Comparison of ENCODE assay signal across 8 mouse cellular contexts in genomic region chr10:41072116-41072515, GRCm38 (mm10). TPM values are rescaled to one million over a fixed set of nuclear protein-coding genes. Genes with fewer than 3 reads are reported as not detected.
DNase-seq lines count a peak whose midpoint lies in the region; ATAC-seq and TF ChIP-seq lines count a peak whose summit lies in the region.

Gpr6 (minus strand) TSS chr10:41072285.

- H3K4me1 ChIP-seq in heart, embryonic 13.5 days: peaks cover 12% of the 10 kb centered on the region
- peaks cover 5% of the 10 kb centered on the region for H3K4me1 ChIP-seq in cerebellum, adult 2 months (ENCODE audit: control insufficient read depth, insufficient read depth, low read length)

- H3K9ac ChIP-seq in heart, embryonic 13.5 days: no peak within 1 kb of the TSS

- no peak for DNase-seq in heart, adult 9 months (ENCODE audit: low spot score in 2 of 2)
- peak; percentile 54 to 58 for DNase-seq in cerebellum, adult 2 months
- peak; percentile 17 to 66 for DNase-seq in frontal cortex, adult 2 months (ENCODE audit: extremely low spot score in 1 of 2, low spot score in 1 of 2)
- DNase-seq in left cerebral cortex, postnatal 14 days (ENCODE audit: low spot score in 2 of 2): peak; percentile 54 to 66
- peak; percentile 59 for DNase-seq in right cerebral cortex, postnatal 14 days
- DNase-seq in ovary, adult 18-20 months (ENCODE audit: low spot score): no peak
- DNase-seq in urinary bladder, postnatal 14 days (ENCODE audit: low spot score): no peak

- H3K36me3 ChIP-seq in heart, embryonic 13.5 days: no peaks in the 10 kb centered on the region

- 0 out of 2 replicates have a peak, but pooled peaks have one; percentile 3 for TF ChIP-seq CTCF in cerebellum, adult 2 months (IDR thresholded peaks at IDR 0.05; ENCODE audit: borderline replicate concordance, insufficient read depth, low read depth, low read length)

- intact Hi-C loops in left cerebral cortex, postnatal 14 days (cut with DNase I): loop anchor here (5.0 to 10.0 kb wide), 2 partner anchors 75 to 213 kb away; no protein-coding TSS in a partner anchor

- WGBS in heart, embryonic 13.5 days: 3% methylated on average over 23 of the region's 23 CpGs
- under 1% methylated on average over 23 of the region's 23 CpGs for WGBS in cerebellum, adult 2 months

- H3K27ac ChIP-seq in heart, embryonic 13.5 days (replicated peaks): no peak within 1 kb of the TSS
- H3K27ac ChIP-seq in cerebellum, adult 2 months (ENCODE audit: insufficient read depth, low read length): no peak within 1 kb of the TSS

- no peak for TF ChIP-seq POLR2A in cerebellum, adult 2 months (IDR thresholded peaks at IDR 0.05; ENCODE audit: borderline replicate concordance, insufficient read depth, low read length)

- peaks cover 68% of the 10 kb centered on the region for H3K27me3 ChIP-seq in heart, embryonic 13.5 days (replicated peaks)
- no peaks in the 10 kb centered on the region for H3K27me3 ChIP-seq in cerebellum, adult 2 months (ENCODE audit: control insufficient read depth, insufficient read depth, low read length)

- no peaks in the 10 kb centered on the region for H3K9me3 ChIP-seq in heart, embryonic 13.5 days

- ATAC-seq in heart, embryonic 13.5 days (ENCODE audit: extremely low read depth, insufficient number of reproducible peaks, low FRiP score, low TSS enrichment): no peak

- H3K4me2 ChIP-seq in heart, embryonic 13.5 days: peak within 1 kb of the TSS; percentile 58

- H3K4me3 ChIP-seq in heart, embryonic 13.5 days: peak within 1 kb of the TSS; percentile 34
- peak within 1 kb of the TSS; percentile 40 for H3K4me3 ChIP-seq in cerebellum, adult 2 months (replicated peaks; ENCODE audit: insufficient read depth, low read depth, low read length)

RNA-seq across cellular contexts. Expression of gene Gpr6, which starts in this region (rescaled TPM):
- not detected in 2 replicates for polyA plus RNA-seq in heart, embryonic 13.5 days (2015; fragmentation: Nextera tagmentation; extraction: Ambion mirVana)
- polyA plus RNA-seq in cerebellum, adult 2 months (2012; rRNA removed): 0.07 and 0.17 TPM in 2 replicates
- polyA plus RNA-seq in frontal cortex, adult 2 months (2012; rRNA removed): 4.8 and 6.0 TPM in 2 replicates
- 10 to 100 TPM; 10.1 to 11.2 TPM for total RNA-seq in left cerebral cortex, postnatal 14 days (2021)

Comparison
In these comparisons a context has a peak if more than half of its experiments do, and no peak if none do; other contexts are left out.
1. Peak in DNase-seq and H3K4me3 ChIP-seq in cerebellum, adult 2 months; RNA of the gene not detected or under 1 TPM.
2. DNase-seq: peak in frontal cortex, adult 2 months (2 of 2), left cerebral cortex, postnatal 14 days (2 of 2) and right cerebral cortex, postnatal 14 days (single experiment); none in heart, adult 9 months (0 of 2), ovary, adult 18-20 months (single experiment) and urinary bladder, postnatal 14 days (single experiment).